Mouse (Mus musculus) neural tube, postnatal 0 days (tissue): Measurements from ENCODE around the gene Plaa. TPM values are rescaled to one million over a fixed set of nuclear protein-coding genes. Genes with fewer than 3 reads are reported as not detected.

Source experiments
- polyA plus RNA-seq: library from polyadenylated mRNA; unstranded; fragments of >200 nt; fragmentation: Nextera tagmentation; extraction: Ambion mirVana; gene quantifications from 2 replicates; pipeline ENCODE4 v1.2.1, GENCODE M21; 2015

The Plaa gene
- polyA plus RNA-seq, result 60.7 and 62.2 TPM in 2 replicates

DNA sequence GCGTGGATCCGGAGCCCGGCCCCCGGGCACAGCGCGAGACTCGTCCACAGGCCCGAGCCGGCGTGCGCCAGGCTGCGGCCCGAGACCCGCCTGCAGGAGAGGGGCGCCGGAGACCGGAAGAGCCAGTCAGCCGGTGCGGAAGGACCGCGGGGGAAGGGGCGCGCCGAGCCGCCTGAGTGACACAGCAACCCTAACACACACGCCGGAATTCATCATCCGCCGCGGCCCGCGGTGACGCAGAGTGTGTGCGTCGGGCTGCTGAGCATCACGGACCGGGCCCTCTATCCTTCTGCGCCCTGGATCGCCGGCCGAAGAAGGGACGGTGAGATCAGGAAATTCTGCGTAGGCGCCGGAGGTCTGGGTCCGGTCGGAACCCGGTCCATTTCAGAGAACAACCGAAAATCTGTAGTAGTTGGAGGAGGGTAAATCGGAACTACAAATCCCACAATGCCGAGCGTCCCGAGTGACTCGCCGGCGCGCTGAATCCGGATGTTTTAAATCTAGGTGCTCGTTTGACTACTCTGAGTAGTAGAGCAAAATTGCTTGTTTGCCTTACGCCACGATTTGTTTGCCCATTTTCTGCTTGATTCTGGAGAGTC is at the start of gene Plaa:
Plaa (minus strand) TSS at position 214 of the 599 bp plus-strand sequence.

DNA sequence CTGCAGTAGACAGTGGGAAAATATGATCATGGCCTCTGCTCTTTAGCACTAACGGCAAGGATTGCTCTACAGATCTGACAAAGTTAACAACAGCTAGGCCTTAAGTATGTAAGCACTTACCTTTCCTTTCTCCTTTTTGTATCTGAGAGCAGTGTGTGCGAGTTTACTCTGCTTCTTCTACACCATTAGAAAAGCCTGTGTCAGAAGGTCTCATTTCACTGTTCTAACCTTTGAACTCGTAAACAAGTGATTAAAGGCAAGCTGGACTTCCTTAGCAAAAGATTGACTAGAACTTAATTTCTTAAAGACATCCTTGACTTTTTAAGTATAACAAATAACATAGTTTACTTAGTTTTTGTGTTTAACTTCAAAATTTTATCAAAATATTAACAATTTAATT is 46.9 kb upstream of the Plaa start, which contains the start of gene Lrrc19:
Lrrc19 (minus strand) TSS at position 225 of the 400 bp plus-strand sequence.

GRCm38 (mm10) chr4:94613972-94614626 is 11.1 kb upstream of the Plaa start, which contains the start of gene Ift74:
Gene Ift74, plus strand, starts transcription at chr4:94614491.

GRCm38 (mm10) chr4:94556265-94557054 is 46.6 kb downstream of the Plaa start, which contains the start of the genes Gm10306 and Caap1:
Gene Gm10306, plus strand, starts transcription at chr4:94556546.
Gene Caap1, minus strand, starts transcription at chr4:94556796.

Other genes starting within 250 kb of the Plaa start
- 1.7 and 1.9 TPM in 2 replicates for gene Gm10306, start 46.7 kb downstream of the Plaa start, polyA plus RNA-seq
- gene Caap1, start 46.4 kb downstream of the Plaa start, polyA plus RNA-seq, result 11.8 and 12.5 TPM in 2 replicates
- gene Ift74, start 11.2 kb upstream of the Plaa start, polyA plus RNA-seq, result 24.8 and 27.8 TPM in 2 replicates
- gene Lrrc19, start 46.9 kb upstream of the Plaa start, polyA plus RNA-seq, result 0.15 and 0.26 TPM in 2 replicates
- gene Tek, start 136.0 kb upstream of the Plaa start, polyA plus RNA-seq, result 6.0 and 7.3 TPM in 2 replicates